Mouse (Mus musculus) myocyte (in vitro differentiated cells): Measurements from ENCODE around the gene Sec22c. TPM values are rescaled to one million over a fixed set of nuclear protein-coding genes. Genes with fewer than 3 reads are reported as not detected.

Experiments
- H3K27me3 ChIP-seq: one replicate; pipeline ENCODE4 v1.6.1; 2011; ENCODE audit not compliant: control insufficient read depth, insufficient read depth, insufficient read length
- H3K36me3 ChIP-seq: one replicate; pipeline ENCODE4 v1.6.1; 2011; ENCODE audit not compliant: control insufficient read depth, insufficient read depth
- H3K4me2 ChIP-seq: one replicate; pipeline ENCODE4 v1.6.1; 2011; ENCODE audit warnings: low read depth, control low read depth
- H3K4me3 ChIP-seq: one replicate; pipeline ENCODE4 v1.5.1; 2011; ENCODE audit warnings: mild to moderate bottlenecking, control low read depth, moderate library complexity
- H3K79me2 ChIP-seq: one replicate; pipeline ENCODE4 v1.6.1; 2011; ENCODE audit not compliant: control insufficient read depth, insufficient read depth
- H3ac ChIP-seq: one replicate; pipeline ENCODE4 v1.6.1; 2011; ENCODE audit not compliant: control insufficient read depth, insufficient read length
- CEBPB ChIP-seq: IDR thresholded peaks from 2 replicates; pipeline ENCODE4 v1.6.1; 2011; ENCODE audit warnings: mild to moderate bottlenecking, moderate library complexity; ENCODE audit not compliant: poor library complexity, insufficient read depth, severe bottlenecking
- E2F4 ChIP-seq: IDR thresholded peaks from one replicate; pipeline ENCODE4 v1.6.1; 2011; ENCODE audit warnings: mild to moderate bottlenecking, control low read depth, moderate library complexity; ENCODE audit not compliant: insufficient read depth
- MAX ChIP-seq: IDR thresholded peaks from one replicate; pipeline ENCODE4 v1.6.1; 2011; ENCODE audit warnings: low read depth, mild to moderate bottlenecking, control low read depth
- MYOD1 ChIP-seq, 3 experiments: IDR thresholded peaks; one replicate each; pipeline ENCODE4 v1.6.1; 2011; ENCODE audit warnings: control low read depth in 2 of 3, low read depth in 2 of 3, mild to moderate bottlenecking in 2 of 3, moderate library complexity in 1 of 3; ENCODE audit not compliant: insufficient read length in 2 of 3, control insufficient read depth in 1 of 3
- MYOG ChIP-seq, 3 experiments: IDR thresholded peaks; one replicate each; pipeline ENCODE4 v1.6.1; 2011; ENCODE audit warnings: control low read depth in 2 of 3, low read depth in 2 of 3, mild to moderate bottlenecking in 2 of 3; ENCODE audit not compliant: insufficient read length in 2 of 3, control insufficient read depth in 1 of 3, insufficient read depth in 1 of 3
- POLR2A ChIP-seq: IDR thresholded peaks from one replicate; pipeline ENCODE4 v1.6.1; 2011; ENCODE audit warnings: low read depth, mild to moderate bottlenecking, control low read depth, moderate library complexity; ENCODE audit not compliant: insufficient read length
- POLR2AphosphoS2 ChIP-seq: IDR thresholded peaks from one replicate; pipeline ENCODE4 v1.6.1; 2011; ENCODE audit warnings: low read depth, control low read depth; ENCODE audit not compliant: insufficient read length
- REST ChIP-seq: IDR thresholded peaks from one replicate; pipeline ENCODE4 v1.6.1; 2011; ENCODE audit warnings: mild to moderate bottlenecking, control low read depth, moderate library complexity; ENCODE audit not compliant: insufficient read depth, insufficient read length
- SRF ChIP-seq: IDR thresholded peaks from one replicate; pipeline ENCODE4 v1.6.1; 2011; ENCODE audit warnings: low read depth; ENCODE audit not compliant: control insufficient read depth, insufficient read length
- TCF12 ChIP-seq: IDR thresholded peaks from one replicate; pipeline ENCODE4 v1.6.1; 2011; ENCODE audit warnings: mild to moderate bottlenecking, control low read depth; ENCODE audit not compliant: poor library complexity, insufficient read depth, severe bottlenecking
- TCF3 ChIP-seq: IDR thresholded peaks from one replicate; pipeline ENCODE4 v1.6.1; 2011; ENCODE audit warnings: low read depth, control low read depth; ENCODE audit not compliant: insufficient read length
- USF1 ChIP-seq: IDR thresholded peaks from one replicate; pipeline ENCODE4 v1.6.1; 2011; ENCODE audit warnings: low read depth, mild to moderate bottlenecking, control low read depth, moderate library complexity
- polyA plus RNA-seq: library from polyadenylated mRNA; unstranded; fragments of >200 nt; fragmentation: generic; extraction: Trizol; gene quantifications from one replicate; pipeline ENCODE4 v1.2.1, GENCODE M21; 2012; ENCODE audit warnings: missing spikeins

Sec22c gene
- polyA plus RNA-seq, 1 experiment: 6.2 TPM

GRCm38 (mm10) chr9:121657143-121657542, 48.1 kb downstream of the Sec22c start:
- Histone ChIP-seq H3K36me3 (no peaks in the 10 kb centered on the region), H3K27me3 (peaks cover 31% of the 10 kb centered on the region), H3ac (no peak overlapping the region), H3K4me2 (no peak overlapping the region), H3K79me2 (no peaks in the 10 kb centered on the region), H3K4me3 (no peak overlapping the region)
- TF ChIP-seq MYOG (IDR thresholded peaks at IDR 0.05; ENCODE audit: control insufficient read depth in 1 of 3, insufficient read depth in 1 of 3, insufficient read length in 2 of 3, low read depth in 2 of 3): no peak
- TF ChIP-seq MYOD1 (IDR thresholded peaks at IDR 0.05; ENCODE audit: control insufficient read depth in 1 of 3, insufficient read length in 2 of 3, low read depth in 2 of 3): peak in 1 of 3 experiments; percentile 53

- H3K4me3 ChIP-seq: no peak overlapping the region
- H3K4me2 ChIP-seq: no peak overlapping the region
- no peaks in the 10 kb centered on the region for H3K79me2 ChIP-seq
- H3ac ChIP-seq: no peak overlapping the region
- H3K27me3 ChIP-seq: peaks cover 31% of the 10 kb centered on the region
- H3K36me3 ChIP-seq: no peaks in the 10 kb centered on the region
- TF ChIP-seq MYOD1 (IDR thresholded peaks at IDR 0.05; ENCODE audit: control insufficient read depth in 1 of 3, insufficient read length in 2 of 3, low read depth in 2 of 3) (no peak), REST (no peak), USF1 (no peak), TCF12 (no peak)
These were observed 49.0 kb downstream of the Sec22c start for GRCm38 (mm10) chr9:121656322-121656721.

- Histone ChIP-seq H3K4me3 (no peak overlapping the region), H3K79me2 (no peaks in the 10 kb centered on the region), H3ac (no peak overlapping the region), H3K27me3 (peaks cover 18% of the 10 kb centered on the region), H3K36me3 (no peaks in the 10 kb centered on the region), H3K4me2 (no peak overlapping the region)
- TF ChIP-seq USF1: no peak
These were observed 51.6 kb downstream of the Sec22c start for GRCm38 (mm10) chr9:121653668-121654067.

- TF ChIP-seq TCF3: no peak
- no peak for TF ChIP-seq MYOG (IDR thresholded peaks at IDR 0.05; ENCODE audit: control insufficient read depth in 1 of 3, insufficient read depth in 1 of 3, insufficient read length in 2 of 3, low read depth in 2 of 3)
- TF ChIP-seq E2F4: no peak
- no peak for TF ChIP-seq REST
- no peak for TF ChIP-seq POLR2AphosphoS2
- no peak for TF ChIP-seq SRF
- no peak for TF ChIP-seq TCF12
- no peak overlapping the region for H3K4me2 ChIP-seq
- no peak overlapping the region for H3ac ChIP-seq
- H3K36me3 ChIP-seq: no peaks in the 10 kb centered on the region
- H3K79me2 ChIP-seq: no peaks in the 10 kb centered on the region
- peaks cover 45% of the 10 kb centered on the region for H3K27me3 ChIP-seq
- no peak overlapping the region for H3K4me3 ChIP-seq
These were observed 58.3 kb downstream of the Sec22c start for GRCm38 (mm10) chr9:121647026-121647425.

- Histone ChIP-seq H3K79me2 (no peaks in the 10 kb centered on the region), H3K27me3 (peaks cover 63% of the 10 kb centered on the region), H3K4me3 (no peak overlapping the region)
These were observed 60.4 kb downstream of the Sec22c start for GRCm38 (mm10) chr9:121644855-121645254.

GRCm38 (mm10) chr9:121642401-121643181, 62.7 kb downstream of the Sec22c start, which contains the start of gene Vipr1:
Gene Vipr1 (plus strand): TSS chr9:121642716.
- peak in 1 of 3 experiments; percentile 8 for TF ChIP-seq MYOG (IDR thresholded peaks at IDR 0.05; ENCODE audit: control insufficient read depth in 1 of 3, insufficient read depth in 1 of 3, insufficient read length in 2 of 3, low read depth in 2 of 3)
- TF ChIP-seq TCF3: no peak
- no peak for TF ChIP-seq POLR2AphosphoS2
- no peak for TF ChIP-seq MAX
- TF ChIP-seq CEBPB: no peak
- TF ChIP-seq POLR2A: no peak
- Histone ChIP-seq H3K79me2 (no peaks in the 10 kb centered on the region), H3K36me3 (no peaks in the 10 kb centered on the region), H3K4me2 (peak within 1 kb of the TSS; percentile 81), H3ac (peak within 1 kb of the TSS; percentile 33), H3K27me3 (peaks cover 71% of the 10 kb centered on the region), H3K4me3 (no peak within 1 kb of the TSS)

More at GRCm38 (mm10) chr9:121644855-121645254, 60.4 kb downstream of the Sec22c start:
- no peak for TF ChIP-seq E2F4
- TF ChIP-seq MYOG (IDR thresholded peaks at IDR 0.05; ENCODE audit: control insufficient read depth in 1 of 3, insufficient read depth in 1 of 3, insufficient read length in 2 of 3, low read depth in 2 of 3): no peak
- no peak for TF ChIP-seq CEBPB
- TF ChIP-seq TCF3: no peak
- no peak for TF ChIP-seq REST
- no peak for TF ChIP-seq SRF
- TF ChIP-seq TCF12: no peak
- TF ChIP-seq MYOD1 (IDR thresholded peaks at IDR 0.05; ENCODE audit: control insufficient read depth in 1 of 3, insufficient read length in 2 of 3, low read depth in 2 of 3): no peak
- no peak for TF ChIP-seq USF1
- no peak overlapping the region for H3K4me2 ChIP-seq
- no peak overlapping the region for H3ac ChIP-seq
- no peaks in the 10 kb centered on the region for H3K36me3 ChIP-seq
